Mouse (Mus musculus): Measurements from ENCODE around the gene Hmga2.

DNA sequence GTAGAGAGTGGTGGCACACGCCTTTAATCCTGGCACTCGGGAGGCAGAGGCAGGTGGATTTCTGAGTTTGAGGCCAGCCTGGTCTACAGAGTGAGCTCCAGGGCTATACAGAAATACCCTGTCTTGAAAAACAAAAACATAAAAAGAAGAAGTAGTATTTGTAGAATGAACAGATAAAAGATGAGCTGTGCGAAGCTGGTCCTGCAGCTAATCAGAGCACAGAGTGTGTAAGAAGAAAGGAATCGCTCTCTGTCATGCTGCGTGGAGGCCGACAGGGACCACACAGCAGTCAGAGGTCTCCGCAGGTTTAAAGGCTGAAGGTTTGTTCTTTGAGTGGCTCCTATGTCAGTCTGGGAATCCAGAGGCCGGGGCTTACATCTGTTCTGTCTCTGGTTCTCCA is 153.5 kb downstream of the Hmga2 start:
- TF ChIP-seq CTCF (IDR thresholded peaks at IDR 0.05; ENCODE audit: low read depth) (no peak), EP300 (IDR thresholded peaks at IDR 0.05; ENCODE audit: low read depth) (no peak)

Data from liver, embryonic 14.5 days (tissue).